Mouse (Mus musculus) layer of hippocampus, postnatal 25 days (tissue): ENCODE results near the gene Pds5b. TPM values are rescaled to one million over a fixed set of nuclear protein-coding genes. Genes with fewer than 3 reads are reported as not detected.
"Not testable (repeated sequence)": the region's sequence is repeated elsewhere in the genome, so short reads cannot be mapped to it uniquely, and the experiment has no call there.

Experiments
- DNase-seq, 2 experiments: peaks; one replicate each; pipeline ENCODE4 v3.0.0; 2022; ENCODE audit warnings: mixed read lengths in 2 of 2, low spot score in 1 of 2; ENCODE audit errors: extremely low spot score in 1 of 2
- total RNA-seq, 2 experiments: library from RNA; stranded (reverse); gene quantifications; 2 replicates each; pipeline ENCODE4 v1.2.3; 2021

The Pds5b gene
- total RNA-seq, 2 experiments from 2014 or later: 70.4 to 80.4 TPM

DNA sequence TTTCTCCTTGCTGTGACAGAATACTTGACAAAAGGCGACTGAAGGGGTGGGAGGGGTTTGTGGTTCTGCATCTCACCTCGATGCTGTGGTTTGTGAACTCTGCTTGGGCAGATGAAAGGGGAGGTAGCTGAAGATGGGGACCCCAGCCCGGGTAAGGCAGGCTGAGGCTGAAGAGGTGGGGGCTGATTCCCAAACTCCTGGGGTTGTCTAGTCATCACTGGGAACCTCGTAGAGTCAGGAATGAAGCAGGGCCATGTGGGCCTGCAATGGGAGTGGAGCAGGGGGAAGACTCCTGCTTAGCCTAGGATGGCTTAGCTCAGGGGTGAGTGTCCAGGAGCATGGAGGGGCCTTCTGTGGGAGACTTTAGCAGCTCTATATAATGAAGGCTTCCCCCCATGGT, 145.3 kb downstream of the Pds5b start:
- DNase-seq: no peak

DNA sequence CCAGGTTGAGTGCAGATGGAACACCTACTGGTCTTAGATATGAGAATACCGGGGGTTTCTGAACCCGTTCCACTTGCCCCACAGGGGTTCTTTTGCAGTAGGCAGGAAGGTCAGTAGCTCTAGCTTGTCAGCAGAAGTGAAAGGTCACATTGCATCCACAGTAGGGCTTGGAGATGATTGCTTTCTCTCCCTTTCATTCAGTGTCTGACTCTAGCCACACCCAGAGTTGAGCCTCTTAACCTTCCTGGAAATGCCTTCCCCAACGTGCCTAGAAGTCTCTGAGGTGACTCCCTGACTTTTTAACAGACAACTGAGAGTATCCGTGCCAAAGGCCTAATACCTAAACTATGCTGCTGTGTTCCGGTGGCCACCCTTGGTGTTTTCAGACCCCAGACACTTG, 146.0 kb downstream of the Pds5b start:
- DNase-seq: no peak

DNA sequence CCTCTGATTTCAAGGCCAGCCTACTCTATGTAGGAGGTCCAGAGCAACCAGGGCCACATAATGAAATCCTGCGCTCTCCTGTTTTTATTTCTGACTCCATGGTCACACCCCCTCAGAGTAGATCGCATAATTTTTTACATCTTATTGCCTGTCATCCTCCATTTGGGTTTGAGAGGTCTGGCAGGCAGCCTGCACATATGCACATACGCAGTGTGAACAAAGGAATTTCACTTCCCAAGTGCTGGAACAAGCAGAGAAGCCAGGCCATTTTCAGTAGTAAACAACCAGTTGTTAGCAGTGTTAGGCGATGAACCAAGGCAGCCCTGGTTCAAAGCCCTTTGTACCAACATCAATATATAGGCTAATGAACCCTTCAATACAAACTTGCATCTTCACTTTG, 147.6 kb downstream of the Pds5b start:
- DNase-seq: no peak

DNA sequence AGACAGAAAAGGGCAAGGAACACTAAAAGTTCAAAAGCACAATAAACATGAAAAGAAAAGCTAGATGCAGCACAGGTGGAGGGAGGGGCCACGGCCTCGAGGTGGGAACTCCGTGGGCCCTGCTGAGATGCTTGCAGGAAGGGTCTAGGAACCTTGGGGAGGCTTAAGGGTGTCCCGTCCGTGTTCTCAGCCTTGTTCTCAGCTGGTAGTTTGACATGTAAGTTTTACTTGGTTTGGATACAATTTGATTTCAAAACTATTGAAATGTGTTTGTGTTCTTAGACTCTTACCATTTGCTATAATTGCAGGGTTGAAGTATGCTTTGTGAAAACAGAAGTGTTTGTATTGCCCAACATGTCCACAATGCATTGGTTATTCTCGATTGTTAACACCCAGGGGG, 149.2 kb downstream of the Pds5b start:
- DNase-seq: no peak

DNA sequence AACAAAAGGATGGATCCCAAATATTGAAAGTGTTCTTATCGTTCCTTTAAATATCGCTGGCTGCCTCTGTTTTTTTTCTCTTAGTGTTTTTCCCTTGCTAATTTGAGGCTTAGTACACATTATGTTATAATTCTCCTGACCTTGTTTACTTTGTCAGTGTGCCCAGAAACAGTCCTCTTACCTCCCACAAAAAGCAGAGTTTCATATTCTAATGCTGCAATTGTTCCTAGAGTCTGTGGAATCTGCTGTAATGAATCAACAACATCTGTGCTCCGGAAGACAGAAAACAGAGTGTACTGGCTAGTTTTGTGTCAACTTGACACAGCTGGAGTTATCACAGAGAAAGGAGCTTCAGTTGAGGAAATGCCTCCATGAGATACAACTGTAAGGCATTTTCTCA, 149.8 kb downstream of the Pds5b start:
- DNase-seq: no peak

DNA sequence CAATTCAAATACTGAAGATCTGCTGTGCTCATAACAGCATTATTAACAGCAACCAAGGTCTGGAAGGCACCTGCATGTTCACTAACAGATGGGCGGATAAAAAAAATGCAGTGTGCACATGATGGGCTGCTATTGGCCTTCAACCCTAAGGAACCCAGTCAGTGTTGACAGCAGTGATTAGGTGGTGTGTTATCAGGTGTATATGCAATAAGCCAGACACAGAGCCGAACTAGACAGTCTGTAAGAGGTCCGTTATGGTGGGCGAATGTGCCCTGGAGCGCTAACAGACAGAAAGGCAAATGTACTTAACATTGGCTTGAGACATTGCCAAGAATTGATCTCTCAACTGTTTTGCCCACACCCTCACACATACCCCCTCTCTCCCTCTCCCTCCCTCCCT, 156.0 kb downstream of the Pds5b start:
- no peak for DNase-seq

DNA sequence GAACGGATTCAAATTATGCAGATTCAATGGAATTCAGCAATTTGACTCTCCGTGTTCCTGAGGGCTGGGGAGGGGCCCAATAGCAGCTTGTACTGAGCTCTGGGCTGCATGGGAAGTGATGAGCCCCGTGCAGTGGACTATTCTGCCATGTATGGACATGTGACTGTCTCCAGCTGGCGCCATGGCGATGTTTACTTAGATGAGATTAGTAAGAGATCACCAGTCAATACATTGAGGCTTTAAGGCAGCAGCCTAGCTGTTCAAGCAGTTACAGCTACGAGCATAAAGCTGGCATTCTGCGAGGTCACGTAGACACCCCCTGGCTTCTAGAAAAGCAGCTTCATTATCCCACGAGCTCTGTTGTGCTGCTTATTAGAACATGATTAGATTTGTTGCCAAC, 157.2 kb downstream of the Pds5b start:
- no peak for DNase-seq

DNA sequence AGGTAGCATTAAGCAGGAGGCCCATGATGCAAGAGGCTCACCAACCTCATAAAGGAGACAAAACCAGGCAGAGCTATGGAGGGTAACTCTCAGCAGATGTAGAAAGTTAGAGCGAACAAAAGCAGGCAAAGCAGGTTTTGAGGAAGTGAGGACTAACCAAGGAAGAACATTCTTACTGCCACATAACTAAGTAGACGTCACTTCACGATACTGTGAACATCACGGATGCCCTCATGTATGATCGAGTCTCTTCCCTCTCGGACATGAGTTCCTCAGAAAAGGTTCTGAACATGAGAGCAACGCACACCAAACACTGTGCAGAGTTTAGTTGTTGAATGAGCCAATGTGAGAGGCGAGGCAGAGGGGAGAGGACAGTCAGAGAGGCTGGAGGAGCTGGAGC, 163.2 kb downstream of the Pds5b start:
- no peak for DNase-seq

DNA sequence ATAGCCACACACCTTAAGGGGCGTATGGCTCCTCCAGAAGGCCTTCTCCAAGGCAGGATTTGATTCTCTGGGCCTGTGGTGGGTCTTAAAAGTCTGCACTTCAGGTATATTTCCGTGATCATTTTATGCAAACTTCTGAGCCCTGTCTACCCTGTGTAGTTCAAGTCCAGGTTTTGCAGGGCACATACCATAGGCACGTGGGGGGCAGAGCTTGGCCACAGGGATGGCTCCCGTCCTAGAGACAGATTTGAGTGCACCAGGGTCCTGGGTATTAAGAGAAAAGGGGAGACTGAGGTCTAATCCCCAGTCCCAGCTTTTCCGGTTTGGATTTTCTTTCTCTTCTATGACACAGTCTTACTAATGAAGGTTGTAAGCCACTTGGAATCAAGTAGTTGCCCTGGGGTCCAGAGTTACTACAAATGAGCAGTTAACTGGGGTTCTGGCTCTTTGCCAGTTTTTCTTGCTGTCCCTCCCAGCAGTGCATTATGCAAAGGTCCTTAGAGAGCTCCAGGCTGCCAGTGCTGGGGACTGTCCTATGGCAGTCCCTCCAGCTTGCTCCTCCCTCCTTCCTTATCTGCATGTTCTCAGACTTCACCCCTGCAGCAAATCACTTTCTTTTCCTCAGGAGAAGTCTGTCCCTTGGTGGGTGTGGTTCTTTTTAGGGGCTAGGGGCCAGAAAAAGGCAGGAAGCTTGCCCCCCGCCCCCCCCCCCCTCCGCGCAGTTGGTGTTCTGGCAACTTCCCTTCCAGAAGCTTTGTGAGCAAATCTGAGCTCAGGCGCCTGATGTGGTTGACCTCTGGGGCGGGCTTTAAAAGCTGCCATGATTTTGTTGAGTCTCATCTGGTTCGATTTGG, 166.4 kb downstream of the Pds5b start:
- no peak for DNase-seq

DNA sequence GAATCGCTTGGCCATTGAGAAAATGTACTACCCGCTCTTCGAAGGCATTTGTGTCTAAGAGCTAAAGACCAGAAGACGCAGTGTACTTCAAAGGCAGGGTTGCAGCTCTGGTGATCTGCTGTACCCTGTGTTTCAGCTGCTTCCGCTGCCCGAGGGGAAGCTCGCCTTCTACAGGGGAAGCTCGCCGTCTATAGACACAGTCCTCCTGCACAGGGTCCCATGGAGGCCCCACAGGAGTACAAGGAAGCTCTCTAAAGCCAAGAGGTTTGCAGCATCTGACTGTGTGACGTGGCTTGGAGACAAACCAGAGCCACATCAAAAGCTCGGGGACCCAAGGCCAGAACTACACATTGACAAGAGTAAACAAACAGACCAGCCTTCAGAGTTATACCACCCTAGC, 167.1 kb downstream of the Pds5b start:
- DNase-seq: no peak

DNA sequence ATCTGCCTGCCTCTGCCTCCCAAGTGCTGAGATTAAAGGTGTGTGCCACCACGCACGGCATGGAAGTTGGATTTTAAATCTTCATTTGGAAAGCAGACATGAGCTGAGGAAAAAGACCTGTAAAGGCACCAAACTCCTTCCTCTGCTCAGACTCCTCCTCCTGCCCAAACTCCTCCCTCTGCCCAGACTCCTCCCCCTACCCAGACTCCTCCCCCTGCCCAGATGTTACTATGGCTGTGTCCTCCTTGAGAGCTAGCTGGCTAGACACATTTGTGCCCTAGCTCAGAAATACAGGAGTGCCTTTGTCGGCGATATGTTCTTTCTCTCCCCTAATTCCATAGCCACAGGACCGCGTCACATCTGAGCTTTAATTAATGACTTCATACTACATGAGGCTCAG, 172.4 kb downstream of the Pds5b start:
- no peak for DNase-seq

DNA sequence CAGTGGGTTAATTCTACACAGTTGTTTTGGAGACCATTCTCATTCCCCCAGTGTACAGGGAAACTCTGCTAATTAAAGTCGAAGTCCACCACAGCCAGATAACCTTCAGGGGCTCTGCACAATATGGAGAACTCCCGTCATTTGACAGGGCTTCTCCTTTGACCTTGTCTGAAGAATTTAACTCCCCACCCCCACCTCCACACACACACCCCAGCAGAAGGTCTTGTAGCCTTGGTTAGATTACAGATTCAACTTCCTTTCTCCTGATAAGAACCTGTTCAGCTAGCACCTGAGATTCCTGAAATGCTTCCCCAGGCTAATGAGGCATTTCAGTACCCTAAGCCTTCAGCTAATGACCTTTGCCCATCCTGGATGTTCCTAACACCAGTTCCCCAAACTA, 177.3 kb downstream of the Pds5b start:
- no peak for DNase-seq

DNA sequence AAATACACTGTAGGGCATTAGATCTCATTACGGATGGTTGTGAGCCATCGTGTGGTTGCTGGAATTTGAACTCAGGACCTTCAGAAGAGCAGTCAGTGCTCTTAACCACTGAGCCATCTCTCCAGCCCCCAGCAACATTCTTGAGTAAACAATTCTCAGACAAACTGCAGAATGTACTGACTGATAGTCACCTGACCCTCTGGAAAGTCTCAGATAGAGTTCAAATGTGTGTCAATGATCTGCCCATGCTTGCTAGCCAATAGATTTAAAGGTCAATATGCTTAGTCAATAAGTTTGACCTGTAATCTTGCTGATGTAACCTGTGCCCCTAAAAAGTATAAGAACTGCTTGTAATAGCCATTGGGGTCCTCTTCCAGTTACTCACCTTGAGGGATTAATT, 178.6 kb downstream of the Pds5b start:
- not testable (repeated sequence) for DNase-seq

DNA sequence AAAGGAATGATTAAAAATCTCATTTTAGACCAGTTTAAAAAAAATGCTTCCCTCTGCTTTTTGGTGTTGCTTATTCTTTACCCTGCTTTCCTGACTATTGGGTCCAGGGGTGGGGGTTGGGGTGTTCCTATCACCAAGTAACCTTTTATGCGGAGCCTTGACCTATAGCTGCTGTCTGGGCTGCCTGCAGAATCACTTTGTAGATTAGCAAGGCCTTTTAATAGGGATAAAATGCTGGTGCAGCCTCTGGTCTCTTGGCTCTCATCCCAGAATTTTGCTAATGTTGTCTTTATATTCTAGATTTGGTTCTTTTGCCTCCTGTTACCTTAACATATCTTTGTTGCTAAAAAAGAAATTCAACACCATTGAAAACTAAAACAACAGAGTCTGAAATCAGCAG, 181.0 kb downstream of the Pds5b start:
- DNase-seq: no peak

DNA sequence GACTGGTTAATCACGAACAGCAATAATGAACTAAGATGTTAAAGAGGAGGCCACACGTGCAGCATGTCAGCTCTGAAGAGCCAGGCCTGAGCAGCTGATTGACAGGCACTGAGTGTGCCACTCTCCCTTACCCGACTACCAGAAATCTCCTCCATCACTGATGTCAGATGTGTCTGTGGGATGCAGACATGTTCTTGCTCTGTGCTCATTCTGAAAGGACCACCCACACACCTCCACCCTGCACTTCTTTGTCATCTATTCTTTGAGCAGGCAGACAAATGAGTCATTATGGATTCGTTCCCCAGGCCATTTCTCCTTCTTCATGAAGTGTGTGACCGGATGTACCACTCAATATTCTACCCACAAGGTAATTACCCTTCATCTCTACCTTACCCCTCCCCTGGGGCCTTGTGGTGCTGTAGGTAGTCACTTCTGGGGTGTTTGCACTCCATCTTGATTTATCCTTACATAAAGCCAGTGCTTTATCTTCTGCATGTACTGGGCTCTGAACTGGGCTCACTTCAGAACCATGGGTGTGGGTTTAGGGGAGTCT, 186.2 kb downstream of the Pds5b start:
- DNase-seq: no peak

Other genes with a start within 250 kb of the Pds5b start
- not detected for gene Zar1l, start 155.6 kb upstream of the Pds5b start, total RNA-seq
- 1 to 10 TPM; 5.4 to 7.4 TPM for gene Brca2, start 151.1 kb upstream of the Pds5b start, total RNA-seq
- gene N4bp2l1, start 76.6 kb upstream of the Pds5b start, total RNA-seq: 10 to 100 TPM; 47.3 to 57.2 TPM
- 10 to 100 TPM; 75.6 to 79.6 TPM for gene N4bp2l2, start 7.6 kb upstream of the Pds5b start, total RNA-seq